Mouse (Mus musculus): ENCODE measurements around the gene Slc22a7.

GRCm38 (mm10) chr17:46452683-46453082 lies 14.4 kb upstream of the Slc22a7 start:
- TF ChIP-seq CTCF (IDR thresholded peaks at IDR 0.05; ENCODE audit: low read depth, low read length) (no peak), POLR2A (IDR thresholded peaks at IDR 0.05; ENCODE audit: borderline replicate concordance, low read depth, low read length) (no peak)
